Mouse (Mus musculus): Measurements from ENCODE around the gene Rspo1.
"Not testable (repeated sequence)": the region's sequence is repeated elsewhere in the genome, so short reads cannot be mapped to it uniquely, and the experiment has no call there.

The Rspo1 gene

GRCm38 (mm10) chr4:124985671-124986602 lies at the start of gene Rspo1:
Rspo1 (plus strand) TSS chr4:124986430.
- DNase-seq: no peak

GRCm38 (mm10) chr4:124936613-124937471 lies 49.4 kb upstream of the Rspo1 start, which contains the start of gene 9930104L06Rik:
9930104L06Rik (plus strand) TSS chr4:124937048.
- DNase-seq: peak; percentile 96

GRCm38 (mm10) chr4:124939211-124939610 lies 47.0 kb upstream of the Rspo1 start, which contains the start of gene Cdca8:
Cdca8 (minus strand) TSS chr4:124939311.
- not testable (repeated sequence) for DNase-seq

GRCm38 (mm10) chr4:124943022-124943421 lies 43.2 kb upstream of the Rspo1 start:
- DNase-seq: peak; percentile 89 to 93

GRCm38 (mm10) chr4:124943781-124944180 lies 42.4 kb upstream of the Rspo1 start:
- DNase-seq: no peak

GRCm38 (mm10) chr4:124944961-124945360 lies 41.3 kb upstream of the Rspo1 start:
- no peak for DNase-seq

- DNase-seq: peak; percentile 40 to 63
These were observed 36.7 kb upstream of the Rspo1 start for GRCm38 (mm10) chr4:124949488-124949887.

- peak in 1 of 2 experiments; percentile 32 for DNase-seq
These were observed 35.8 kb upstream of the Rspo1 start for GRCm38 (mm10) chr4:124950181-124951035.

- no peak for DNase-seq
These were observed 35.2 kb upstream of the Rspo1 start for GRCm38 (mm10) chr4:124951036-124951433.

GRCm38 (mm10) chr4:124953546-124953945 lies 32.7 kb upstream of the Rspo1 start:
- peak; percentile 28 to 30 for DNase-seq

GRCm38 (mm10) chr4:124957284-124957683 lies 28.9 kb upstream of the Rspo1 start:
- no peak for DNase-seq

GRCm38 (mm10) chr4:124959062-124959461 lies 27.2 kb upstream of the Rspo1 start:
- no peak for DNase-seq

- peak; percentile 70 to 75 for DNase-seq
These were observed 25.3 kb upstream of the Rspo1 start for GRCm38 (mm10) chr4:124960940-124961339.

- no peak for DNase-seq
These were observed 23.7 kb upstream of the Rspo1 start for GRCm38 (mm10) chr4:124962576-124962975.

GRCm38 (mm10) chr4:124964912-124965599 lies 21.2 kb upstream of the Rspo1 start:
- DNase-seq: no peak

- no peak for DNase-seq
These were observed 17.5 kb upstream of the Rspo1 start for GRCm38 (mm10) chr4:124968711-124969110.

GRCm38 (mm10) chr4:124969219-124969848 lies 16.9 kb upstream of the Rspo1 start:
- no peak for DNase-seq

GRCm38 (mm10) chr4:124970194-124970593 lies 16.0 kb upstream of the Rspo1 start:
- no peak for DNase-seq

GRCm38 (mm10) chr4:124970677-124971076 lies 15.6 kb upstream of the Rspo1 start:
- DNase-seq: no peak

GRCm38 (mm10) chr4:124971094-124971493 lies 15.1 kb upstream of the Rspo1 start:
- DNase-seq: no peak

- no peak for DNase-seq
These were observed 13.9 kb upstream of the Rspo1 start for GRCm38 (mm10) chr4:124972316-124972715.

All from cerebellum, postnatal 10 days (tissue).